Mouse (Mus musculus): ENCODE data around the gene Sdcbp2.

Gene Sdcbp2

GRCm38 (mm10) chr2:151631406-151632158 lies 59.2 kb downstream of the Sdcbp2 start:
- no peak for DNase-seq (ENCODE audit: extremely low spot score)

GRCm38 (mm10) chr2:151632159-151632814 lies 59.9 kb downstream of the Sdcbp2 start, which contains the start of gene Snph:
Gene Snph (minus strand): TSS chr2:151632593.
- peak; percentile 74 for DNase-seq (ENCODE audit: extremely low spot score)

- no peak for DNase-seq (ENCODE audit: extremely low spot score)
Measured at GRCm38 (mm10) chr2:151632982-151633381, 60.6 kb downstream of the Sdcbp2 start.

- no peak for DNase-seq (ENCODE audit: extremely low spot score)
Measured at GRCm38 (mm10) chr2:151634903-151635302, 62.5 kb downstream of the Sdcbp2 start.

- no peak for DNase-seq (ENCODE audit: extremely low spot score)
Measured at GRCm38 (mm10) chr2:151635362-151636014, 63.1 kb downstream of the Sdcbp2 start.

GRCm38 (mm10) chr2:151636015-151636402 lies 63.6 kb downstream of the Sdcbp2 start:
- no peak for DNase-seq (ENCODE audit: extremely low spot score)

All from embryo, embryonic 9.5 days (tissue).